Mouse (Mus musculus) bone marrow macrophage, adult 2 months (primary cell): ENCODE measurements around the gene Ush2a.

Experiments
- CTCF ChIP-seq: IDR thresholded peaks from 2 replicates; pipeline ENCODE4 v1.5.1; 2012; ENCODE audit warnings: low read depth, mild to moderate bottlenecking, low read length, moderate library complexity
- POLR2A ChIP-seq: IDR thresholded peaks from 2 replicates; pipeline ENCODE4 v1.6.1; 2012; ENCODE audit warnings: mild to moderate bottlenecking, low read depth, low read length, borderline replicate concordance

DNA sequence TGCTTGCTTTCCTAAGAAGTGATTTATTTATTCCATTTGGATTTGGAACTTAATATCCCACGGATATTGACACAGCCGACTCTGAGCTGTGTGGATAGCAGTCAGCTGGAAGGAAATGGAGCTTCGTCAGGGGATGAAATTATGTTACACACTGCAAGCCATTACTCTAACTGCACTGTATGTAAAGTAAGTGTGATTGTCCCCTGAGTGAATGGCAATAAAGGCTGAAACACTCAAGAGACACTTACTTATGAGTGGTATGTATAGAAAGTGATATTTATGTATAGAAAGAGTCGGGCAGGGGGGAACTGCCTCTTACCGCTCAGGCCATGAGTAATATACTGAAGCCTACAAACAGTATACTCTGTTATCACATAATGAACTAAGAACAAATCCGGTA, 166.3 kb downstream of the Ush2a start:
- TF ChIP-seq CTCF (no peak), POLR2A (no peak)
